Mouse (Mus musculus): ENCODE results near the gene Hspa1a.

The Hspa1a gene

GRCm38 (mm10) chr17:34944362-34944761 is 27.6 kb downstream of the Hspa1a start:
- no peak for DNase-seq

DNA sequence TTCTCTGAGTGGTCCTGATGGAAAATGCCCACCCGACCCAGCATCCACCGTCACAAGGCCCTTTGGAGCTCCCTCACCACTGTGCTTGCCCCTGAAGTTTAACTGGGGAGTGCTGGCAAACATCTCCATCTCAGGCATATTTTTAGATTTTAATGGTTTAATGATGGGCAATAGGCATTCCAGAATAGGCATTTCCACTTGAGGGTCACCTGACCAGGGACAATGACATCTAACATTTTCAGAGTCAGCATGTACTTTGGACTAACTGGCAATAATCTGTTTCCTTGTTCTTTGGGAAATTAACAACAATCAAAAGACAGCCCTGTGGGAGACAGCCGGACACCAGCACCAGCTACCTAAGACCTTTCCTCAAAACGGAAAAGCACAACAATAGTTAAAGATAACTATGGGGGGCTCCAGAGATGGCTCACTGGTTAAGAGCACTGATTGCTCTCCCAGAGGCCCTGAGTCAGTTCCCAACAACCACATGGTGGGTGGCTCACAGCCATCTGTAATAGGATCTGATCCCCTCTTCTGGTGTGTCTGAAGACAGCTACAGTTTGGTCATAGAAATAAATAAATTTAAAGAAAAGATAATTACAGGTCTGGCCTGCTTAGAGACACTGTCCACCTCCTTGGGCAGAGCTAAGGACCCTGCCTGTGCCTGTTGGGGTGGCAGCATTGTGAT is 28.7 kb downstream of the Hspa1a start:
- DNase-seq = no peak

- no peak for DNase-seq
Observed at GRCm38 (mm10) chr17:34941344-34942041, 30.5 kb downstream of the Hspa1a start.

DNA sequence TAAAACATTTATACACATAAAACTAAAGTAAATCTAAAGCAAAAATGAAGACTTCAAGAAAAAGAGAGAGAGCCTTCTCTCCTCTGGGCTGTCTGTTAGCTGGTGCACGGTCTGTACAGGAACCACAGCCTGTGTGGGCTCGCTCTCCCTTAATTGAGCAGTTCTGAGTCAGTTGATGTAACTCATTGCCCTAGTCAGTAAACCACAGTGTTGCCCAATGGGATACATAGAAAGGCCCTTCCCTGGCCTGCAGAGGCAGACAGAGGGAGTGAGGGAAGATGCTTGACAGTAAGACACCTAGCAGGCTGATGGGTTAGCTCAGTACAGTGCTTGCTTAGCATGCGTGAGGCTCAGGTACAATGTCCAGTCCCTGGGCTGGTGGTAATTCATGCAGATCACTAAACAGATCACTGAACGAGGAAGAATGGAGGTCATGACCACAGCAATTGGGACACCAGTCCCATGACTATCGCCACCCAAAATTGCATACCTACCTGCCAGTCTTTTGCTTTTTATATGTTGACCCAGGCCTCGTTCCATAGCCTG is 33.9 kb downstream of the Hspa1a start:
- peak; percentile 65 for DNase-seq

DNA sequence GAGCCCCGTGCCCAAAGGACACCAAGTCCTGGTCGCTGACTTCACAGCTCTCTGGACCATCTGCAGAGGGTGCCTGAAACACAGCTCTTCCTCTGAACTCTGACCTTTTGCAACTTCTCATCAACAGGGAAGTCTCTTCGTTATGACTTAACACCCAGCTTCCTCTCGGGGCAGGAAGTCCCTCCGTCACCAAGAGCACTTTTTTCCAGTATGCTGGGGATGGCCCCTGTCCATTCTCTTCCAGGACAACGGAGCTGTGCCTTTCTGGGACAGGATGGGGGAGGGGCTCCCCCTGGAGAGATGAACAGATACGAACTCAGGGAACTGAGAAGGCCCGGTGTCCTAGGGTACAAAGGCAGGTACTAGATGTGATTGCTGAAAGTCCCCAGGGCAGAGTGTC is 37.1 kb downstream of the Hspa1a start:
- peak; percentile 47 for DNase-seq

DNA sequence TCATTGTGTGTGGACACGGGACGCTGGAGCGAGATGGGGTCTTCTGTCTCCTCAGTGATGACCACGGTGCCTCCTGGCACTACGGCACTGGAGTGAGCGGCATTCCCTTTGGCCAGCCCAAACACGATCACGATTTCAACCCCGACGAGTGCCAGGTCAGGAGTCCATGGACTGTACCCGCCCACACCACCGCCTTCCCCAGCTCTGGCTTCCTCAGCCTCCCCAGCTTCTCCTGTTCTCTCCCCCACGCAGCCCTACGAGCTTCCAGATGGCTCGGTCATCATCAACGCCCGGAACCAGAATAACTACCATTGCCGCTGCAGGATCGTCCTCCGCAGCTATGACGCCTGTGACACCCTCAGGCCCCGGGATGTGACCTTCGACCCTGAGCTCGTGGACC is 37.9 kb downstream of the Hspa1a start:
- peak; percentile 75 for DNase-seq

DNA sequence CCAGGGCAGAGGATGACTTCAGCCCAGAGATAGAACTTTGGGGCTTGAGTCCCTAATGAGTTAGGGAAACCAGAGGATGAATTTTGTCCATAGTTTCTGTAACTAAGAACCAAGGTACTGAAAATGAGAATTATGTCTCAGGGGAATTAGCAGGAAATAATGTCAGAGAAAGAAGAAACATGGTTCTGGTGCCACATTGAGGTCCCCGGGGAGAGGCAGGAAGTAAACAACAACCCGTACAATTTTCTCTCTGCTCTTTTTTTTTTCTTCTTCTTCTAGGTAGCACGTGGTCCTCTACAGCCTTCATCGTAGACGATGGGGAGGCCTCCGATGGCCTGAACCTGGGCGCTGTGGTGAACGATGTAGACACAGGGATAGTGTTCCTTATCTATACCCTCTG is 39.7 kb downstream of the Hspa1a start:
- no peak for DNase-seq

- DNase-seq = peak; percentile 62
Observed at GRCm38 (mm10) chr17:34931735-34932098, 40.2 kb downstream of the Hspa1a start.

GRCm38 (mm10) chr17:34931061-34931734 is 40.8 kb downstream of the Hspa1a start, which contains the start of gene Neu1:
Gene Neu1 (plus strand): TSS chr17:34931253.
- peak; percentile 99 for DNase-seq

DNA sequence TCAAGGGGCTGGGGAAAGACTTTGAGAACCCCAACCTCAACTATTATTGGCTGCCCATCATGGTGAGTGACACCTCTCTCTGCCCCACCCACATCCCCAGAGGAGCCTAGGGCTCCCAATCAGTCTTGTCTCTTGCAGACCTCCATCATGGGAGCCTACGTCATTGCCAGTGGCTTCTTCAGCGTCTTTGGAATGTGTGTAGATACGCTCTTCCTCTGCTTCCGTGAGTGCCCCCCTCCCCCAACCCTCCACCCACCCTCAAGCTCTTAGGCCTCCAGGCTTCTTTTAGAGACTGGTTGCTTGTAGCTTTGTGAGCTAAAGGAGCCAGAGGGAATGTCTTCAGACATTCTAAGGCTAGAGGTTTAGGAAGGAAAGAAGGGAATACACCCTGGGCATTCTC is 43.1 kb downstream of the Hspa1a start:
- DNase-seq = no peak

GRCm38 (mm10) chr17:34927306-34928019 is 44.5 kb downstream of the Hspa1a start:
- DNase-seq = no peak

DNA sequence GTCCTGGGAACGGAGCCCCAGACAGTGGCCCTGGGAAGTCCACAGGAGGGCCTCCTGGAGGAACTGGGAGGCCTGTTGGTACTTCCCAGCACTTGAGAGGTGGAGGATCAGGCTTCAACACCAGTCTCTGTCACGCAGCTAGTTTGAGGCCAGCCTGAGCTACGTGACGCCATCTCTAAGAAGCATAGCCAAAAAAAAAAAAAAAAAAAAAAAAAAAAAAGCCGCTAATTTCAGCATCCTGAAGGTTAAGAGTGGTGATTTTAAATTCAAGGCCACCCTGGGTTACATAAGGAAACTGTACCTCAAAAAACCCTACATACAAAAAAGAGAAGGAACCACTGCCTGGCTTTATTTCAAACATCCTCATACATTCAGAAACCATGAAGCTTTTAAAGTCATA is 47.7 kb downstream of the Hspa1a start:
- no peak for DNase-seq

- no peak for DNase-seq
Observed at GRCm38 (mm10) chr17:34922939-34923338, 49.0 kb downstream of the Hspa1a start.

All from kidney, adult 18-20 months (tissue).